Mouse (Mus musculus) cortical plate, adult 2 months (tissue): Measurements from ENCODE around the gene Lgals8.

Source experiments
- CTCF ChIP-seq: fragments of 200-500 bp; IDR thresholded peaks from 2 replicates; pipeline ENCODE4 v1.5.1; 2011; ENCODE audit warnings: mild to moderate bottlenecking, control low read depth, low read length; ENCODE audit not compliant: insufficient read depth; ENCODE audit errors: extremely low read depth
- POLR2A ChIP-seq: fragments of 200-500 bp; IDR thresholded peaks from 2 replicates; pipeline ENCODE4 v1.6.1; 2011; ENCODE audit warnings: mild to moderate bottlenecking, low read length, control low read depth; ENCODE audit not compliant: insufficient read depth; ENCODE audit errors: extremely low read depth

DNA sequence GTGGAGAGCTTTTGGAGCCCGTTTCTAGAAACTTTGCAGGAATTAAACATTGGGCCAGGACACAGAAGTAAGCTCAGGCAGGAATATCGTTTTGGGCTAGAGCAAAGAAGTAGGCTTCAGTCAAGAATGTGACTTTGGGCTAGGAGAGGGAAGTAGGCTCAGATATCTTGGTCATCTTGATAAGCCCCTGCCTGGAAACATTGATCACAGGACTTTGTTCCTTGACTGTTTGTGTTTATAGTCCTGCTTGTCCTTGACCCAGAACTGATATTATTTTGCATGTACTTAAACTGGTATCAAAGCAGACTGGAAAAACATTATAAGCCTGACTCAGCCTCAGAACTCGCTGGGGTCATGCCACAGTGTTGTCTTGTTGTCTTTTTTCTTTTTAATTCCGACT is 2.1 kb downstream of the Lgals8 start:
- TF ChIP-seq CTCF (no peak), POLR2A (no peak)
